Mouse (Mus musculus) kidney, adult 9 months (tissue): ENCODE measurements around the gene Itgb8.

ENCODE experiments used
- DNase-seq: peaks from one replicate; pipeline ENCODE4 v3.0.0; 2022

Itgb8 gene

GRCm38 (mm10) chr12:119113522-119114135, 125.0 kb downstream of the Itgb8 start:
- DNase-seq = no peak

GRCm38 (mm10) chr12:119110091-119110490, 128.5 kb downstream of the Itgb8 start:
- no peak for DNase-seq
